Mouse (Mus musculus) thymus, postnatal 4 days (tissue): ENCODE data around the gene Prkca.

Experiments
- DNase-seq: peaks from one replicate; pipeline ENCODE4 v3.0.0; 2021

Prkca gene

DNA sequence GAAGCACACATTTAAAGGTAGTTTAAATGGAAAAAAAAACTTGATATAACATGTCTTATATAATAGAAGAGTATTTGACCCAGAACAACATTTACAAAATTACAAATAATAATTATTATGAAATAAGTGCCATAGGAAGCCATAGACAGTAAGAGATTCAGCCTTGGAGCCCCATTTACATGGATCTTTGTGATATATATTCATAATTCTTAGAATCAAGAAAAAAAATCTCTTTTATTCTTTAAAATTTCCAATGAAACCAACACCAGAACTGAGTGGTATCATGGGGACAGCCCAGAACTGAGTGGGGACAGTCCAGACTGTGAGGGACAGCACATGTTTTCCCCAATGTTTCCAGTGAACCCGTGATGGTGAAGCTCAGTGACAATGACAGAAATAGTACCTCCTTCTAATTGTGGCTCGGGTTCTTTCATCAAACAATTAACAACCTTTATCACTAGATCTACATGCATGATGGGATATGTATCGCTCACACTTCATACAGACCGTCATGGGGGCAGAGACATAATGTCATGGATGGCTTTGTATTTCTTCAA, 144.2 kb downstream of the Prkca start:
- no peak for DNase-seq

- no peak for DNase-seq
Observed at GRCm38 (mm10) chr11:108198592-108198991, 145.1 kb downstream of the Prkca start.

DNA sequence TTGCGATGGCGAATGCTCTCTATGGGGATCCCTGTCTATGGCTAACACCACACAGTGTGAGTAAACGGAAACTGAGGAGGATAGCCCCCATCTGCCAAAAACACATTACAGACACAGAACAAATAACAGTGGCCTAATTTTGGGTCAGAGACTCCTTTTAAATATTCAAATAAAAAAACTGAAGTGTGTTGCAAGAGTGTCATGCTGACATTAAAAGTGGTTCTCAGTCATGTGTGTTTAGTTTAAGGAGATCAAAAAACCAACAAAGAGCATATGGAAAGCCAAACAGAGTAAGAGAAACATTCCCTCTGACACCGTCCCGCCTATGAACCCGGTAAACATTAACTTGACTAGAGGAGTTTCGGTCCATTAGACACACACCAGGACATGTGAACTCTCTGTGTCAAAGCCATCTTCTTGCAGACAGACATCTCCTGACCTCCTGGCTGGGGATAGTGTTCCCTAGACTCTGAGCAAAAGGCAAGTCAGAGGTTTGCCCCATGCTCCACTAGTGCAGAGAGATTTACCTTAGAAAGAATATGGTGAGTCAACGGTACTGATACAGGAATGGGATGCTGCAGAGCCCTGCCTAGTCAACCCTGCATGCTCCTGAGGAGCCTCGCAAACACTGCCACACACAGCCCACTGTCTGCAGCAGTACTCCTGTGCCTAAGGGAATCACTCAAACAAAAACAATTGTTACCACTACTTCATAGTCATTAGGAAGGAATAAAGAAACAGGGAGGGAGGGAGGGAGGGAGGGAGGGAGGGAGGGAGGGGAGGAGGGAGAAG, 146.1 kb downstream of the Prkca start:
- no peak for DNase-seq

GRCm38 (mm10) chr11:108196796-108197195, 146.9 kb downstream of the Prkca start:
- DNase-seq: no peak

DNA sequence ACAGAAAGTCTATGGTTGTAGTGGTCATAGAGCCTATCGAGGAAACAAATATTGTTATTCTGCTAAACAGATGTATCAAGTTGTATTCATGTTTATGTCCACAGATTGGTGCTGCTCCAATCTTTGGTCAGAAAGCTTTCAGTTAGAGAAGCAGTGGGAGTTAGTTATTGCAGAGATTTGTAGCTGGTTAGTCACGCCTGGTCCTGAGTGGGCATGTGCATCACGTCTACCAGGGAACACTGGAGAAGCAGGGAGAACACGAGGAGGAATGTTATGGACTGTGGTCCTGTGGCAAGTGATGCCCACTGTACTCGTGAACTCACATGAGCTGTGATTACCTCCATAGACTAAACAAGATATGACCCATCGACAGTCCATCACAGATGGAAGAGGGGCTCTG, 153.4 kb downstream of the Prkca start:
- DNase-seq: no peak

GRCm38 (mm10) chr11:108189362-108189761, 154.4 kb downstream of the Prkca start:
- no peak for DNase-seq

DNA sequence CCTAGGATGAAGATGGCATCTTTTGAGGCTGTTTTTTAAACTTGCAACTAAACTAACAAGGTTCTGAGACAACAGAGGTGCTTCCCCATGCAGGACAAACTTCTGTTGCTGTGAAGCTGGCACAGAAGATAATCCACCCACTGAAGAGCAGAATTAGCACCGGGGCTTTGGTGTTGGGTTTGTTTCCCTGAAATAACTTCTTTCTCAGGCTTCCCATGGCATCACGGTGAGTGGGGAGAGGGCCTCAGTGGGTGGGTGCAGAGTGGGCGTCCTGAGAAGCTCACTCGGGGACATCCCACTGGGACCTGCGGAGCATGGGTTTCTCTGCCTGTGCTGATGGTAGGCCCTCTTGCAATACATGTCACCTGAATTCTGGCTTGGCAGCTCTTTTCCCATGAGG, 161.3 kb downstream of the Prkca start:
- DNase-seq: no peak

DNA sequence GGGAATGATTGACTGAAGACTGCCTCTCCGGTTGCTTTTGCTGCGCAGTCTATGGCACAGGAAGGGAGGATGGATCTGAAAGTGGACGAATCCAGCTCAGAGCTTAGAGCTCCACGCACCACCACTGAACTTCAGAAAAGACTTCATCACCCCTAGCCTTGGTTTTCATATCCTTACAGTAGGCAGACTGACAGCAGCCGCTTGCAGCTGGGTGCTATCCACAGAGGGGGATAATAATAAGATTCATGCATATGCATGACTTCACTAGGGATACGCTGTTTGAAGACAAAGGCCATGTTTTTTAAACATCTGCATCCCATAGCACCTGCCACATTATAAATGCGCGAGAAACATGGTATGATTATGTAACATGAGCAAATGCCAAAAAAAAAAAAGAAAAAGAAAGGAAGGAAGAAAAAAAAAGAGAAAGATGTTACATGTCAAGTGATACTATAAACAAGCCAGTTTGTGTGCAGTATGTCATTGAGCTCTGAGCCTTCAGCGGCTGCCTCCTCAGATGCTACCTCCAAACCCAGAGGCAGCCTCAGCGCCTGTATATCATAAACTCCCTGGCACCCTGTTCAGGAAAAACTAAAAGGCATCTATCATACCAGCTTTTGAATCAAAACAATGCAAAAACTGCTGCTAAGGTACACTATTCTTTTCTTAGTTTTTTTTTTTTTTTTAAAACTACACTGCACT, 162.6 kb downstream of the Prkca start:
- DNase-seq: no peak

DNA sequence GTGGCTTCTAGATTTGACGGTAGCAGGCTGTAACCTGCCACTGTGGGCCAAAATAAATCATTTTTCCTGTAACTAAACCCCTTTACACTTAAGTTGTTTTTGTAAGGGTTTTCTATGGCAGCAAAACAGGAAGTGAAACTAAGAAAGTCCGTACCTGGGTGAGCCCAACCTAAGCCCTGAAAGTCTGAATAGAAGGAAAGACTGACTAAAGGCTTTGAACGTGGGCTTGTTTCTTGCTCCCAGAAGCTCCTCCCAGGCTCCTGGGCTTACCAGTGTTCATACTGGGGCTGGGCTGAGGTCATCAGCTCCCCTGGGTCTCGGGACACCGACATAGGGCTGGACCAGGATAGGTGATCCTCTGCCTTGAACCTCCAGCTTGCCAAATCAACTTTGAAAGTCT, 164.9 kb downstream of the Prkca start:
- no peak for DNase-seq

DNA sequence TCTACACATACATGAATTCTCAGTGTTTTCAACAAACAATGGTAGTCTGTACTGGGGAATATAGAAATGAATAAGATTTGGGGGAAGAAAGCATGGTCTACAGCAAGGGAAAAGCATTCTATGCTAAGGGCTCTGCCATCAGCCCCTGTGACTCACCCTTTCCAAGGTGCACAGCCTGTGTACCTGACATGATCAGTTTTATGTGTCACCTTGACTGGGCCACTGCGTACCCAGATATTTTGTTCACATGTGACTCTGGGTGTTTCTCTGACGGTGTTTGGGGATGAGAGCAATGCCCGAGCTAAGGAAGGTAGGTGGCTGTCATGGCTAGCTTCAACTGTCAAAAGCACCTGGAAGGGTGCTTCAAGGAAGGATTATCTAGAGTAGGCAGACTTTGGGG, 165.5 kb downstream of the Prkca start:
- DNase-seq: no peak

DNA sequence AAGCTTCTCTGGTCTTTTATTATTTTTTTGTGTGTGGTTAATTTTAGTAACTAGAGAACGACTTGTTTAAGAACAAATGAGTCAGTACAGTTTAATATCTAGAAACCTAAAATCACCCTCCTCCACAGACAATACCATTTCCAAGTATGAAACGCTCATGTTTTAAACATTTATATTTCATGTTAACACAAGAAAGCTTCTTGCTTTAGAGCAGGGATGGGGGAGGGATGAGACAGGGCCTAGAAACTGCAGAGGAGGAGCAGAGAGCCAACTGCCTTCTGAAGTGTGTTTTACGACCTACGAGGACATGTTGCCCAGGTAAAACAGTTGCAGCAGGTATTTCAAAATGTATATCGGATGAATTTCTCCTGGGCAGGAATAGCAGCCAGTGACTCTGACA, 167.0 kb downstream of the Prkca start:
- no peak for DNase-seq

DNA sequence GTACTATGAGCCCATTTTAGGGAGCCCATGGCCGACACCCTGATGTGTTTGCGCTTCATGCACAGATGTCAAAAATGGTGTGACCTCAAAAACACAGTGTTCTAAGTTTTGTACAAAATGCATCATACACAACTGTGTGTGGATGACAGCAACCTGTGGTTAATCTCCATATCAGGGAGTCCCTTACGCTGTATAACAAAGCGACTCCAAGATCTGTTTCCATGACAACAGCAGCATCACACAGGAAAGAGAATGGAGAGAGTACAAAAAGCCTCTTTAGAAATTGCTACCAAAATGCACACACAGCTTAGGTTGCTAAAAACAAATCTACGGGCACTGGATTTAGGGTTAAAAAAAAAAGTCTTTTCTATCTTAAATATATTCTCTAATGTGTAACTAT, 171.8 kb downstream of the Prkca start:
- no peak for DNase-seq

- DNase-seq: no peak
Observed at GRCm38 (mm10) chr11:108171260-108171659, 172.5 kb downstream of the Prkca start.

DNA sequence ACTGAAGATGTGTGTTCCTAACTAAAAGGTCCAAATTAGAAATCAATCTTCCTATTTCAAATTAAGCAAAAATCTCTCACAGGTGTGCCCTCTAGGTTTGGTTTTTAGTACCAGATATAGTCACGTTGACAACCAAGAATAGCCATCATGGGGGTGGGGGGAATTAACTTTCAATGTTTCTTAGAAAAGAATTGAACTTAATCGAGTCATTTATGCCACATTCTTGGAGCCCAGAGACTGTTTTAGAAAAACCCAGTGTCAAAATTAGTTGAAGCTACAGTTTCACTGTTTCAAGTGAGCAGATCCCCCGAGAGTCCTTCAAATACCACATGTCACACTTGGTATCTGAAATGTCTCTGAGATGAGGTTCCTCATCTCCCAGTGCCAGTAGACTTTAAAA, 173.6 kb downstream of the Prkca start:
- no peak for DNase-seq

DNA sequence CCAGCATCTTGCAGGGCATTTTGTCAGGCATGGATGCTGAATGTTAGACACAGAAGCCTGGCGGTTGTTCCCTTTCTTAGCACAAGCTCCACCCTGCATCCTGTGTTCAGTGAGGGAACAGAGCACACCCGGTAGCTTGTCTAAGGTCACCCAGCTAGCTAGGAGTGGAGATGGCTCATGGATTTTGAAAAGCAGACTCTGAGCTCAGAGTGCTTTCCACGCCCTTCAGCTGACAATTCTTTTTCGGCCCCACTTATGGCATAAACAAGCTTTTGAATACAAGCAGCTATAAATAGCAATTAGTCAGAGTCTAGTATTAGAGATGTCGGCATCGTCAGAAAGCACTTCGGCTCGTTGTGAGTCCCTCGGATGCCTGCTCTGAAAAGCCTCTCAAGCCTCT, 178.0 kb downstream of the Prkca start:
- no peak for DNase-seq

DNA sequence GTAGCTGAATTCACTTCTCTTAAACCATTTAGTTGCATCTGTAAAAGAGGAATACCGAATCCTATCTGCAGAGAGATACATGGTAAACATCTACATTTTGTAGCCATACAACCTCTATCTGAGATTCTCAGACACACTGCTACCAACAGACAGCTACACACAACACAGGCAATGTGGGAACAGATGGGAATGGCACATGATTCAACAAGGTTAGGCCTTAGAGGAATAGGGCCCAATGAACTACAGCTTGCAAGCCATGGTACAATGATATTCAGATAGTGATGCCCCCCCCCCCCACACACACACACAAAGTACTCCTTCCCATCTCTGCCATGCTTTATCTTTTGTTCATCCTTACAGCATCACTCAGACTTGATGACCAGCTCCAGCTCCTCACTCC, 181.1 kb downstream of the Prkca start:
- no peak for DNase-seq

- DNase-seq: no peak
Observed at GRCm38 (mm10) chr11:108162110-108162509, 181.6 kb downstream of the Prkca start.

DNA sequence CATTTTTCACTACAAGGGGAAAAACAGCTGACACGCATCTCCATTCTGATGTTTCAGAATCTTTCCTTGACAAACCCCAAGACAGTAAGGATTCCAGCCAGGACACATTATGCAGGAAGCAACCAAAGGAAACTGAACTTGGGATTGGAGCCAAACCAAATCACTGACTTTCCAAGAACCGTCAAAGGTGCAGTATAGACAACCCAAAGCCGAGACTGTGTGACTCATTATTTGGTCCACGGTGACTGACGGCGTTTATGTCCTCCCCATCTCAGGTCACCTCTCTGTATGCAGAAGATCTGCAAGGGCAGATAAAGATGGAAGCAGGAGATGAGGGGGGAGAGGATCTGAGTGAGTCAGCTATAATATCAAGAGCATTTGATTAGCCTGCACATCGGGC, 183.7 kb downstream of the Prkca start:
- DNase-seq: no peak

DNA sequence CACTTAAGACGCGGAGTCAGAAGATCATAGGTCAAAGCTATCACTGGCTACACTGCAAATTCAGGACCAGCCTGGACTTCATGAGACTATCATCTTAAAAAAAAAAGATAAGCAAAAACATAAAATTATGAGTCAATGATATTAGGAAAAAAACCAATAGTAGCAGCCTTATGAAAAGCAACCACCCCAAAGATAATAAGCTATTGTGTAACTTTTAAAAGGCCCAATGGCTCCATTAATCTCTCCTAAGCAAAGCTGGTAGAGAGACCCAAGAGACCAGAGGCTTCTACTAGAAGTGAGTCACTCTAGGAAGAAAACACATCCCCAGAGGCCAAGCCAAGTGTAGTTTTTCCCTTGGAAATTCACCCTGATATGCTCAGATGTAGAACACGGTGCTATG, 185.7 kb downstream of the Prkca start:
- no peak for DNase-seq

DNA sequence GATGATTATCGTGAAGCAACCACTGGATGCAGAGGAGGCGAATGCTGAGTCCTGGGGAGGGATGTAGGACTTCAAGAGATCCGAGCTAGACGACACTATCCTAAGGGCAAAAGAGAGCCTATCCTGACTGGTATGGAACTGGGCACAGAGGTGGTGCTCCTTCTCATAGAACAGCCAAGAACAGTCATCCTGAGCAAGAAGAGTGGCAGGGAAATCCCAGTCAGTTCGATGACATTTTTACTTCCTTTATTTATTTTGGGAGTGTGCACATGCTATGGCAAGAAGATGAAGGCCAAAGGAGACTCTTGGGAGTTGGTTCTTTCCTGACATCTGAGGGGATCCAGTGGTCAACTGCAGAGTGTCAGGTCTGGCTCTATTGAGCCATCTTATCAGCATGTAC, 186.7 kb downstream of the Prkca start:
- DNase-seq: no peak

DNA sequence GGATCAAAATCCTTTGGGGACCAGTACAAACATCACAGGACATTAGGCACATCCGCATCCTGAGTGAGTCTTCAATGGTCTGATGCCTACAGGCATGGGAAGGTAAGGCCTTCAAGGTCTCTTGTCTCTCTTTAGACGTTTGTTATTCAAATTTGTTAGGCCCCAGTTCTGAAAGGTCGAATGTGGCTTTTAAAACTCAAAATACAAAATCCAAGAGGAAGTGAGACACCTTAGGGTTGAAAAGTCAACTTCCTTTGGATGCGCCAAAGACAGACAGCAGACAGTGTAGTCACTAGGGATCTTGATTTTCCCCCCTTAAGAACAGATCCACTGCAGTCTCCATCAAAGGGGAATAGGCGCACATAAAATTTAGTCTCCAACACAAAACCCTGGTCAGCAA, 187.6 kb downstream of the Prkca start:
- DNase-seq: no peak

DNA sequence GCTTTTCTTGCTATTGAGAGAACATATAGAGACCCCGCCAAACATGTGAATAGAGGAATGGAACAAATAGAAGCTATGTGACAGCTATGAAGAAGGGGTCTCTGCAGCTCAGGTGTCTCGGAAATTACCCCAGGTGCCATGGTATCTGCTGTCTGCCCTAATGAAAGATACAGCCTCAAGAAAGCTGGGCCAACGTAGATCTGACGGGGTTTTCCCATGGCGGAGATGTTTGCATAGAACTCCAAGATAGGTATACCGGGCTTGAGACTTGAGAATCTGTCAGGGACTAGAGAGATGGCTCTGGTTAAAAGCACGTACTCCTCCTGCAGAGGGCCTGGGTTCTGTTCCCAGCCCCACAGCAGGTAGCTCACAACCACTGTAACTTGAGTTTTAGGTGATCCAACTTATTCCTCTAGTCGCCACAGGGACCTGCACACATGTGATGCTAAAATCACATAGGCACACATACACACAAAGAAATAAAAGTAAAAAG, 188.6 kb downstream of the Prkca start:
- no peak for DNase-seq

DNA sequence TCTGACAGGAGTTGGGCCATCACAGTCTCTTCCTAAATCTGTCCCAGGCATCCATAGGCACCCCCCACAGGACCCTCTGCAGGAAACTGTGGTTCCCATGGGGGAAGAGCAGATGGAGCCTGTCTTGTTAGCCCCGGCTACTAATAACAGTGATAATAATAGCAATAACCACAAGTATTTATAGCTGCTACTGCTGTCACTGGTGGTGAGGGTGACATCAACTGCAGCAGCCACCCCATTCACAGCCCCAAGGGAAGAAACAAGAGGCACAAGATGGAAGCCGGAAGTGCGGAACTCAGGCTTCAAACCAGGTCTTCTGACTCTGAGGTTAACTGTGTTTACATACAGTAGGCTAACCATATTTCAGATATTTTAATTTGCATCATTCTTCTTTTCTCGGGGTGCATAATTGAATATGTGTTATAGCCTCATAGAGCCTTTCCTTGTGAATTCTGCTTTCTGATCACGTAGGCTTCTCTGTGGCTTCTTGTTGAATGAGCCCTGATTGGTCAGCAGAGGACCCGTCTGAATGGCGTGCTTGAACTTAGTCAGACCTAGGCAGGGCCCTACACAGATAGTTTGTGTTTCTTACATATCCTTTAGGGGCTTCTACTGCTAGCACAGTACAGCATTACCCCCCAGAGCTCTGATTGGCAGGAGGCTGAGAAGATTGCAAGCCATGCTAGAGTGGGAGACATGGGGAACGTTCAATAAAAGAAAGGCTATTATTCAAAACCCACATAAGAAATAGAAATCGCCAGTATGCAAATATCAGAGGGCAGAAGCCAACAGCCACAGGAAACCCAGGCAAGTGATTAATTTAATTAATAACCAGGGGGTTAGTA, 189.5 kb downstream of the Prkca start:
- DNase-seq: no peak
